Mouse (Mus musculus) T-helper 2 cell (primary cell): ENCODE data around the gene Abhd2.
"Not testable (repeated sequence)": the region's sequence is repeated elsewhere in the genome, so short reads cannot be mapped to it uniquely, and the experiment has no call there.

Source experiments
- in situ Hi-C: fragments of 300-600 bp; cut with MboI, MseI; formaldehyde crosslinking; loops from one replicate; pipeline ENCODE4 v1.15.1; 2025; ENCODE audit warnings: high pct_unique_total_duplicates

The Abhd2 gene

GRCm38 (mm10) chr7:79266228-79266627 is 6.8 kb upstream of the Abhd2 start:
- in situ Hi-C loops, result no loop called here

GRCm38 (mm10) chr7:79267690-79268388 is 5.2 kb upstream of the Abhd2 start:
- in situ Hi-C loops, result no loop called here

- in situ Hi-C loops, result no loop called here
These were observed 4.1 kb upstream of the Abhd2 start for GRCm38 (mm10) chr7:79268897-79269296.

GRCm38 (mm10) chr7:79269411-79269810 is 3.6 kb upstream of the Abhd2 start:
- in situ Hi-C loops, result no loop called here

GRCm38 (mm10) chr7:79269866-79270265 is 3.1 kb upstream of the Abhd2 start:
- in situ Hi-C loops, result no loop called here

GRCm38 (mm10) chr7:79270961-79271387 is 2.0 kb upstream of the Abhd2 start:
- in situ Hi-C loops, result no loop called here

- in situ Hi-C loops, result no loop called here
These were observed 874 bp upstream of the Abhd2 start for GRCm38 (mm10) chr7:79271861-79272788.

- in situ Hi-C loops, result no loop called here
These were observed 906 bp downstream of the Abhd2 start for GRCm38 (mm10) chr7:79273738-79274472.

GRCm38 (mm10) chr7:79274473-79275010 is 1.5 kb downstream of the Abhd2 start:
- in situ Hi-C loops, result no loop called here

- in situ Hi-C loops, result no loop called here
These were observed 2.3 kb downstream of the Abhd2 start for GRCm38 (mm10) chr7:79275345-79275744.

- in situ Hi-C loops, result no loop called here
These were observed 5.4 kb downstream of the Abhd2 start for GRCm38 (mm10) chr7:79278432-79278831.

GRCm38 (mm10) chr7:79279376-79280029 is 6.5 kb downstream of the Abhd2 start:
- in situ Hi-C loops, result no loop called here

- in situ Hi-C loops, result no loop called here
These were observed 10.1 kb downstream of the Abhd2 start for GRCm38 (mm10) chr7:79282883-79283670.

GRCm38 (mm10) chr7:79283671-79283941 is 10.6 kb downstream of the Abhd2 start:
- in situ Hi-C loops, result not testable (repeated sequence)

GRCm38 (mm10) chr7:79284160-79284888 is 11.3 kb downstream of the Abhd2 start:
- in situ Hi-C loops, result no loop called here

- in situ Hi-C loops, result no loop called here
These were observed 11.9 kb downstream of the Abhd2 start for GRCm38 (mm10) chr7:79284889-79285280.

- in situ Hi-C loops, result no loop called here
These were observed 12.4 kb downstream of the Abhd2 start for GRCm38 (mm10) chr7:79285408-79285807.

- in situ Hi-C loops, result no loop called here
These were observed 14.2 kb downstream of the Abhd2 start for GRCm38 (mm10) chr7:79287226-79287625.

GRCm38 (mm10) chr7:79287928-79288327 is 14.9 kb downstream of the Abhd2 start:
- in situ Hi-C loops, result no loop called here

- in situ Hi-C loops, result no loop called here
These were observed 15.4 kb downstream of the Abhd2 start for GRCm38 (mm10) chr7:79288422-79288821.
